Mouse (Mus musculus): ENCODE measurements around the gene Ube2o.

DNA sequence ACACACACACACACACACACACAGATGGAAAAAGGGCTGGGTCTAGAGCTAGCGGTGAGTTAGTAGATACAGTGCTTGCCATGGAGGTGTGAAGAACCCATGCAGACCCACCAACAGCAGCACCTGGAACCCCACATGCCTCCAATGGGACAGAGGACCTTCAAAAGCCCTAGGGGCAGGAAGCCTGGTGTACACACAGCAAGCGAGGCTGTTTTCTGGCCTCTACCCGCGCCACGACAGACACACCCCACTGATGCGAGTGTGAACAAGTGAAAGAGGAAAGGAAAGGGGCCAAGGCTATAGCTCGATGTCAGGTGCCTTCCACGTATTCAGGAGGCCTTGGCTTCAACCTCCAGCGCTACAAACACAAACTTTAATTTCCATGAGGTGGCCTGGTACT lies 30.6 kb upstream of the Ube2o start:
- TF ChIP-seq CTCF (IDR thresholded peaks at IDR 0.05; ENCODE audit: control insufficient read depth, insufficient read depth, insufficient read length) (no peak), USF1 (IDR thresholded peaks at IDR 0.05; ENCODE audit: low read depth) (no peak), MAX (IDR thresholded peaks at IDR 0.05) (no peak), CEBPB (IDR thresholded peaks at IDR 0.05; ENCODE audit: low read depth) (no peak), MYOD1 (IDR thresholded peaks at IDR 0.05; ENCODE audit: control insufficient read depth, insufficient read length, low read depth) (no peak)
